Mouse (Mus musculus): ENCODE results near the gene Abcc2.

Gene Abcc2

GRCm38 (mm10) chr19:43857347-43857746, 75.4 kb downstream of the Abcc2 start:
- no peak for DNase-seq

DNA sequence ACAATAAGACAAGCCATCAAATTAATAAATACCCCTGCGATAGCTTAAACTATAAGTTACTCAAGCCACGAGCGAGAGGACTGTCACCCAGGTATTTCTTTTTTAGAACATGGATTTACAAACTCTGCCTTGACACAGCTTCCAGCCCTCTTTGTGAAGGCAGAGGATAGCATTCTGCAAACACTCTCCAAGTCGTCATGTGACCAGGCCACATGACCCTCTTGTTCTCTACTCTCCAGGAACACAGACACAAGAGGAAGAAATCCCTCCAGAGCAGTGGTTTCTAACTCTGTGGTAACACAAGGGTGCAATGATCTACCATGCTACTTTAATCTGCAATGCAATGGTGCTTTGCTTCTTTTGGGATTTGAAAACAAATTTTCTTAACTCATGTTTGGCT, 88.4 kb downstream of the Abcc2 start:
- no peak for DNase-seq

GRCm38 (mm10) chr19:43874351-43874750, 92.4 kb downstream of the Abcc2 start:
- no peak for DNase-seq

GRCm38 (mm10) chr19:43875996-43876395, 94.0 kb downstream of the Abcc2 start:
- no peak for DNase-seq

DNA sequence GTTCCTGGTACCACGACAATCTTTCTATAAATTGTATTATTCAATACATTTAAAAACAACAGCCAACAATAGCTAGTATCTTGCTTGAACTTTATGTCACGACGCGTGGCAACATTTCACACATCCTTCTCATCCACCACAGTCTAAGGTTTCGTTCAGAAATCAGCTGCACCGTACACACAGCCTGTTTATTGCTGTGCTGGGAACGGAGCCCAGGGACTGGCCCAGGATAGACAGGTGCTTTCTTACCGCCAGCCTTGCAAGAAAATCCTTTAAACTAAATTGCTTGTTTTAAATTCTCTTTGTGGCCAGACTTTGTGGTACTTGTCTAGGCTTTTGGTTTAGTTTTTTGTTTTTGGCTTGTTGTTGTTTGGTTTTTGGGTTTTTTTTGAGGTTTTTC, 95.4 kb downstream of the Abcc2 start:
- DNase-seq, result no peak

- DNase-seq, result no peak
These were observed 96.4 kb downstream of the Abcc2 start for GRCm38 (mm10) chr19:43878111-43879092.

DNA sequence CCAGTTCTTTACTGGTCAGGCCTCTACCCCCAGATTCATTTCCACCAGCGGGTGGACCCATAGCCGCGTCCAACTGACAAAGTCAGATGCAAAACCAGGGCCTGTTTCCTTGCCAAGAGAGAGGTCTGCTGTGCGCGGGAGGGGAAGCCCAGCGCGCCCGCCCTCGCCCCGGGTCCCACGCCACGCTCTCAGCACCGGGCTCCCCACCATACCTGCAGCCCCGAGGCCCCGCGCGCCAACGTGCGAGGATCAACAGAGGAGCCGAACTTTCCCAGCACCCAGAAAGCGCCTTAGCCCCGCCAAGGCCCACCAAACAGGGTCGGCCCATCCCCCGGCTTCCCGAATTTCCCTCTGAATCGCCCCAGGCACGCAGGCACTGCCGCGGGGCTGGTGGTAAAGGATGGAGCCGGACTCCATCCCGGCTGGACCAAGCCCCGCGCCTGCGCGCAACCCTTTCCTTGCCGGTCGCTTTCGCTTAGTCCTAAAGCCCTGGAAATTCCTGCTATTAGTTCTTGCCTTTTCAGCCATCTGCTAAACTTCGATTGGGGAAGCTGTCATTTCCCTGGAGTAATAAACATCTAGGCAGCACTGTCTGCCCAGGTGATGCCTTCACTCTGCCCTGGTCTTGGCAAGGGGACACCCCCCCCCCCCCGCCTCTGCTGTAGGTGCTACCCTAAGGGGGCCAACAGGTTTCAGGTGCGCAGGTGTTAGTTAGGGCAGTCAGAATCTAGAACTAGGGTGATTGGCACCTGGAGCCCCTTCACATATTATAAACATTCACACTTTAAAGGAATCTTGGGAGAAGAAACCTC, 97.6 kb downstream of the Abcc2 start:
- peak; percentile 30 for DNase-seq

- no peak for DNase-seq
These were observed 98.4 kb downstream of the Abcc2 start for GRCm38 (mm10) chr19:43880420-43880819.

GRCm38 (mm10) chr19:43881615-43882014, 99.6 kb downstream of the Abcc2 start:
- peak; percentile 28 for DNase-seq

DNA sequence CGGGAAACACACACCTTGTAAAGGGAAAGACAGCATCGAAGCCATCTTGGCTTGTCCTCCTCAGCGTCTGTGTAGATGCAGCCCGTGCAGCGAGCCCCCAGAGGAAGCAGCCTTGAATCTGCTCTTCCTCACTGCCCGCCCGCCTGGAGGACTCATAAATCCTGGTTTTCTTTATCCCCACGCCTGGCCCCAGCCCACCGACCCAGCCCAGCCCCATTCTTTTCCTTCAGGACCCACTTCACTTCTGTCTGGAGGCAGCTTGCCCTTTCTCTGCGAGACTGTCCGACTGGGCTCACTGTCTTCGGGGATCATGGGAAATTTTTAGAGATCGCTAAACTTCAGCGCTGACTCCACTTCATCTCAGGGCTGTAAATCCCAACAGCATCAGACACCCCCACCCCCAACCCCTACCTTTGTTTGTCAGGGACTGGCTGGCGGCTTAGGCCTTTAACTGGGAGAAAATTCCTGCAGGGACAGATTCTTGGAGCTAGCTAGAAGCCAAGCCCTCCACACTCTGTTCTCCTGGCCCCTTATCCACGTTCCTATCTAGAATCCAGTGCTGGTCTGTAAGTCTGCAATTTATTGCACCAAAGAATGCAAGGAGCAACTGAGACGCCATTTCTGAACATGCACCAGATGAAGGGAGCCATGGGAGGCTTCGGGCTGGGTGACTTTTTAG, 101.0 kb downstream of the Abcc2 start:
- DNase-seq, result no peak

GRCm38 (mm10) chr19:43884668-43885498, 102.9 kb downstream of the Abcc2 start:
- DNase-seq, result no peak

GRCm38 (mm10) chr19:43886371-43887099, 104.5 kb downstream of the Abcc2 start:
- no peak for DNase-seq

DNA sequence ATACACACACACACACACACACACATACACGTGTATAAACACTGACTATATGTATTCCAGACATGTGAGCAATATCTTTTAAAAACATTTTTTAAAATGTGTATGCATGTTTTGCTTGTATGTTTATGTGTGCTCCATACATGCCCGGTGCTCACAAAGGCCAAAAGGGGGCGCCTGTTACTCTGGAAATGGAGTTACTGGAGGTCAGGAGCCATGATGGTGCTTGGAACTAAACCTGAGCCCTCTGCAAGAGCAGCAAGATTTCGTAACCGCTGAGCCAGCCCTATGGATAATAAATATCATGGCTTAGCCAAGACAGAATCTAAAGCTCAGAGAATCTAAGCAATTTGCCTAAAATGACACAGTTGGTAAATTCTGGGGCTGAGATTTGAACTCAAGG, 105.2 kb downstream of the Abcc2 start:
- no peak for DNase-seq

- DNase-seq, result no peak
These were observed 105.7 kb downstream of the Abcc2 start for GRCm38 (mm10) chr19:43887725-43888124.

Data from thymus, postnatal 4 days (tissue).